Mouse (Mus musculus) hindbrain, postnatal 0 days (tissue): ENCODE results near the gene Tnp1. TPM values are rescaled to one million over a fixed set of nuclear protein-coding genes. Genes with fewer than 3 reads are reported as not detected.

Experiments used
- ATAC-seq: fragments of 200-750 bp; cut with Nextera tagmentation; 2 replicates; pipeline ENCODE4 v1.8.0; 2017; ENCODE audit warnings: mild to moderate bottlenecking, moderate TSS enrichment, moderate library complexity
- DNase-seq: peaks from one replicate; pipeline ENCODE4 v3.0.0-alpha.2; 2015; ENCODE audit warnings: low spot score
- H3K27ac ChIP-seq: fragments of 300-500 bp; sonication (generic); 2 replicates; pipeline ENCODE4 v1.5.1; 2014; ENCODE audit warnings: mild to moderate bottlenecking
- H3K27me3 ChIP-seq: fragments of 300-500 bp; sonication (generic); 2 replicates; pipeline ENCODE4 v1.6.1; 2014; ENCODE audit warnings: low read length, mixed read lengths; ENCODE audit not compliant: insufficient read depth
- H3K36me3 ChIP-seq: fragments of 300-500 bp; sonication (generic); 2 replicates; pipeline ENCODE4 v1.6.1; 2014; ENCODE audit warnings: low read length, mixed read lengths; ENCODE audit not compliant: insufficient read depth
- H3K4me1 ChIP-seq: fragments of 300-500 bp; sonication (generic); 2 replicates; pipeline ENCODE4 v1.6.1; 2014; ENCODE audit warnings: antibody characterized with exemption, low read length, mixed read lengths; ENCODE audit not compliant: insufficient read depth
- H3K4me2 ChIP-seq: fragments of 300-500 bp; sonication (generic); 2 replicates; pipeline ENCODE4 v1.6.1; 2014; ENCODE audit warnings: low read depth, mild to moderate bottlenecking, low read length, moderate library complexity, mixed read lengths
- H3K4me3 ChIP-seq: fragments of 300-500 bp; sonication (generic); 2 replicates; pipeline ENCODE4 v1.5.1; 2014; ENCODE audit warnings: low read length
- H3K9ac ChIP-seq: fragments of 300-500 bp; sonication (generic); replicated peaks from 2 replicates; pipeline ENCODE4 v1.6.1; 2014; ENCODE audit warnings: mild to moderate bottlenecking, low read length, moderate library complexity, mixed read lengths
- H3K9me3 ChIP-seq: fragments of 300-500 bp; sonication (generic); 2 replicates; pipeline ENCODE4 v1.6.1; 2016; ENCODE audit warnings: low read length, mixed read lengths
- CTCF ChIP-seq: IDR thresholded peaks from 2 replicates; pipeline ENCODE4 v1.5.1; 2016; ENCODE audit warnings: antibody characterized with exemption, control low read depth, low read depth
- WGBS: fragments of 180-500 bp; shearing (Covaris S2); extraction: QIAGEN DNeasy Blood & Tissue Kit; methylation state at CpG from one replicate; pipeline ENCODE4 v1.1.7; 2014; 5-methylcytosine and 5-hydroxymethylcytosine counted together
- polyA plus RNA-seq: library from polyadenylated mRNA; unstranded; fragments of >200 nt; fragmentation: Nextera tagmentation; extraction: Ambion mirVana; gene quantifications from 2 replicates; pipeline ENCODE4 v1.2.1, GENCODE M21; 2015
- total RNA-seq: library from RNA; depleted of rRNA; stranded (reverse); fragments of >200 nt; gene quantifications from 2 replicates; pipeline ENCODE4 v1.2.3, GENCODE M21; 2014

Gene Tnp1
- total and polyA plus RNA-seq, 2 experiments from 2014 or later: not detected

DNA sequence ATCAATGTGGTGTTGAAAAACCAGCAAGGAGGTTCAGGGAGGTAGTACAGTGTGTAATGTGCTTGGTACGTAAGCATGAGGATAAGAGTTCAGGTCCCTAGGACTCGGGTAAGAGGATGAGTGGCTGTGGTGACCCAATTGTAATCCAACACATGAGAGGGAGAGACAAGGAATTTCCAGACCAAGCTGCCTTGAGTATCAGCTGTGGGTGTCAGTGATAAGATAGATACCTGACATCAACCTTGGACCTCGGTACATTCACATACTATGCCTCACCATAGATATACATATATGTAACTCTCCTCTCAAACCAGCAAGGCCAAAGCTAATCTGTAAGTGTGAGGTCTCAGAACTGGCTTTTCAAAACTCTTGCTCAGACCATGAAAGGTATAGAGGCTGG is 10.4 kb upstream of the Tnp1 start:
- no peak overlapping the region for H3K9ac ChIP-seq
- no peak for TF ChIP-seq CTCF
- no peak for DNase-seq

DNA sequence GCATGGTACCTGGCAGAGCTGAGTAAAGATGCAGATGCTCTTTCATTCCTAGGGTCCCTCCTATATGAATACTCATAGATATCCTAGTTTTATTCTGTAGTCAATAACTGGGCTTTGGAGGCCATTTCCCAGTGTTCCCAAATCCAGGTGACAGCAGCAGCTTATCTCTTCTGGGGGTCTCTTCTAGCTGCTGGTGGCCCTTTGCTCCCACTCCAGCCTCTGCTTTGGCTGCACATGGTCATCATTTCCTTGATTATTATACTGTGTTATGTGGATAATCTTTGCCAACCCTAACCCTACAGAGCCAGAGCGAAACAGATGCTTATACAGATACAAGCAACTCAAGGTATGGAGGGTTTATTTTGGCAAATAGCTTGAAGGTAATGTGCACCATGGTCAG is 8.9 kb downstream of the Tnp1 start:
- TF ChIP-seq CTCF: no peak
- Histone ChIP-seq H3K9me3 (no peaks in the 10 kb centered on the region), H3K27me3 (no peaks in the 10 kb centered on the region), H3K4me1 (no peaks in the 10 kb centered on the region), H3K27ac (no peak overlapping the region), H3K9ac (no peak overlapping the region), H3K36me3 (no peaks in the 10 kb centered on the region), H3K4me2 (no peak overlapping the region), H3K4me3 (no peak overlapping the region)
- 96% methylated on average over 1 of the region's 1 CpGs for WGBS
- ATAC-seq (no peak), DNase-seq (no peak)

More for the DNA sequence above, 10.4 kb upstream of the Tnp1 start:
- H3K36me3 ChIP-seq: no peaks in the 10 kb centered on the region
- H3K9me3 ChIP-seq: no peaks in the 10 kb centered on the region
- 100% methylated on average over 3 of the region's 3 CpGs for WGBS
- no peaks in the 10 kb centered on the region for H3K4me1 ChIP-seq
- H3K27ac ChIP-seq: no peak overlapping the region
- ATAC-seq: no peak
- no peaks in the 10 kb centered on the region for H3K27me3 ChIP-seq
- no peak overlapping the region for H3K4me3 ChIP-seq
- H3K4me2 ChIP-seq: no peak overlapping the region

- no peak overlapping the region for H3K4me3 ChIP-seq
- no peaks in the 10 kb centered on the region for H3K27me3 ChIP-seq
- H3K9me3 ChIP-seq: no peaks in the 10 kb centered on the region
- 60% methylated on average over 2 of the region's 2 CpGs for WGBS
- TF ChIP-seq CTCF: no peak
- DNase-seq: peak; percentile 38
- H3K27ac ChIP-seq: no peak overlapping the region
- H3K4me2 ChIP-seq: no peak overlapping the region
- H3K4me1 ChIP-seq: no peaks in the 10 kb centered on the region
- ATAC-seq: peak; percentile 68; the same call in 1 of the 2 replicates
- no peaks in the 10 kb centered on the region for H3K36me3 ChIP-seq
- H3K9ac ChIP-seq: no peak overlapping the region
These were observed 10.8 kb downstream of the Tnp1 start for GRCm38 (mm10) chr1:73004890-73005289.

DNA sequence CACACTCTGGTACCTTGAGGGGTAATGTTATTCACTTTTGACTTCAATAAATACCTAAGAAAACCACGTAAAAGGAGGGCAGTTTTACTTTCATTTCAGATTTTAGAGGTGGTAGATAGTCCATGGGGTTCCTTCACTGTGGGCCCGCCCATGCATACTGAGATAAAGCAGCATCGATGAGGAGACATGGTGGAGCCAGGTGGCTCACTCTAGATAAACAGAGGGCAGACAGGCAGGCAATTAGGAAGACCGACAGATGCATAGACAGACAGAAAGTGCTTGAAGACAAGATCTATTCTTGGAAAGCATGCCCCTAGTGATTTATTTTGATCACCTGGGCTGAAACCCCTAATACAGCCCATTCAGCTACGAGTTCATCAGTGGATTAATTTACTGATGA is 13.1 kb downstream of the Tnp1 start:
- Histone ChIP-seq H3K27ac (no peak overlapping the region), H3K36me3 (no peaks in the 10 kb centered on the region), H3K4me3 (no peak overlapping the region), H3K9me3 (no peaks in the 10 kb centered on the region), H3K4me1 (no peaks in the 10 kb centered on the region), H3K9ac (no peak overlapping the region), H3K27me3 (no peaks in the 10 kb centered on the region), H3K4me2 (no peak overlapping the region)
- no peak for TF ChIP-seq CTCF
- ATAC-seq (no peak), DNase-seq (no peak)
- 80% methylated on average over 5 of the region's 5 CpGs for WGBS

GRCm38 (mm10) chr1:73001961-73002360 is 13.7 kb downstream of the Tnp1 start:
- H3K27ac ChIP-seq: no peak overlapping the region
- WGBS: 79% methylated on average over 5 of the region's 5 CpGs
- no peak for DNase-seq
- ATAC-seq: no peak
- no peaks in the 10 kb centered on the region for H3K36me3 ChIP-seq
- H3K4me1 ChIP-seq: no peaks in the 10 kb centered on the region
- no peak for TF ChIP-seq CTCF
- H3K9ac ChIP-seq: no peak overlapping the region
- H3K4me2 ChIP-seq: no peak overlapping the region
- no peaks in the 10 kb centered on the region for H3K27me3 ChIP-seq
- H3K9me3 ChIP-seq: no peaks in the 10 kb centered on the region
- H3K4me3 ChIP-seq: no peak overlapping the region

GRCm38 (mm10) chr1:72994751-72995528 is 20.8 kb downstream of the Tnp1 start:
- Histone ChIP-seq H3K9ac (no peak overlapping the region), H3K4me3 (no peak overlapping the region), H3K27me3 (no peaks in the 10 kb centered on the region), H3K4me1 (no peaks in the 10 kb centered on the region), H3K9me3 (no peaks in the 10 kb centered on the region), H3K4me2 (no peak overlapping the region), H3K27ac (no peak overlapping the region), H3K36me3 (no peaks in the 10 kb centered on the region)
- DNase-seq (no peak), ATAC-seq (no peak)
- no peak for TF ChIP-seq CTCF
- 93% methylated on average over 5 of the region's 5 CpGs for WGBS

DNA sequence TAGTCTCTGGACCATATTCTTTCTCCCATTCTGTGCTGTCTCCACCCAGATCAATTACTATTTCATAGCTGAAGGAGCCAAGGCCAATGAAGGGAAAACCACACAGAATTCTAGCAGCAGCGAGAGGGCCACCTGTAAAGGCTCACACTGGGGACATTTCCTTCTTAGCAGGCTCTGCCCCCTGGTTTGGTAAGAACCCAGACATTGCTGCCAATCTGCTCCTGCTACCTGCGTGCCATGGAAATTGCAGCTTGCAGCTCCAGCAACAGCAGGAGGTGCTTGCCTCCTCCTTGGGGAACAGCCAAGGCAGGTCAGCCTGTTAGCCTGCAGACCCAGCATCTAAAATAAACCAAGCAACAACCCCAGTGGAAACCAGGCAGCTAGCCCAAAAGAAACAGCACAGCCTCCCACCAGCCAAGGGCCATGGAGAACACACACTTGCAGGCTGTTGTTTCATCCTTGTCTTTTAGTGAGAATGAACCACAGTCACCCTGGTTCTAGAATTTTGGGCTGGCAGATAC is 22.7 kb downstream of the Tnp1 start:
- no peak overlapping the region for H3K9ac ChIP-seq
- ATAC-seq (no peak), DNase-seq (peak; percentile 10)
- WGBS: 53% methylated on average over 2 of the region's 2 CpGs
- no peak overlapping the region for H3K4me3 ChIP-seq
- H3K36me3 ChIP-seq: no peaks in the 10 kb centered on the region
- no peak overlapping the region for H3K4me2 ChIP-seq
- H3K9me3 ChIP-seq: no peaks in the 10 kb centered on the region
- no peak overlapping the region for H3K27ac ChIP-seq
- TF ChIP-seq CTCF: no peak
- H3K4me1 ChIP-seq: no peaks in the 10 kb centered on the region
- H3K27me3 ChIP-seq: no peaks in the 10 kb centered on the region
